Mouse (Mus musculus) kidney, postnatal 36 days (tissue): ENCODE data around the gene Slc7a15.
"Not testable (repeated sequence)": the region's sequence is repeated elsewhere in the genome, so short reads cannot be mapped to it uniquely, and the experiment has no call there.

Experiments
- DNase-seq, 2 experiments: peaks; one replicate each; pipeline ENCODE4 v3.0.0; 2021 to 2022; ENCODE audit warnings: mixed read lengths in 2 of 2

Slc7a15 gene

GRCm38 (mm10) chr12:8559876-8560275 is 39.0 kb downstream of the Slc7a15 start:
- DNase-seq = not testable (repeated sequence)

DNA sequence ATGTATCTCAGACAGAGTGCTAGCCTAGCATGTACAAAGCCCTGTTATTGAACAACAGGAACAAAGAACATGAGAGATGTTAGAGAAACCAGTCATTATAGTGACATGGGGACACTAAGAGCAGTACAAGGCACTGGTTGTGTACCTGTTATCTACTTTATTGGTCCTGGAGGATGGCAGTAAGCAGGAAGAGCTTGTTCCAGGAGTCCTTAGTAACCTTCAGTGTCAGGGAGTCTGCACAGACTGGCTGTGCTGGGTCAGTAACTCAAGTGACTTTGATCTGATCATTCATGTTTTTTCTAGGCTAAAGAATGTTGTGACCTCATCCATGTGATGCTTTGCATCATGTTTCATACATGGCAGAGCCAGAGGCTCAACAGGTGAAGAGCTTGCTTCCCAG is 42.7 kb downstream of the Slc7a15 start:
- no peak for DNase-seq

- no peak for DNase-seq
Measured at GRCm38 (mm10) chr12:8555419-8555818, 43.4 kb downstream of the Slc7a15 start.

- DNase-seq = peak; percentile 77 to 82
Measured at GRCm38 (mm10) chr12:8547357-8547756, 51.5 kb downstream of the Slc7a15 start.

DNA sequence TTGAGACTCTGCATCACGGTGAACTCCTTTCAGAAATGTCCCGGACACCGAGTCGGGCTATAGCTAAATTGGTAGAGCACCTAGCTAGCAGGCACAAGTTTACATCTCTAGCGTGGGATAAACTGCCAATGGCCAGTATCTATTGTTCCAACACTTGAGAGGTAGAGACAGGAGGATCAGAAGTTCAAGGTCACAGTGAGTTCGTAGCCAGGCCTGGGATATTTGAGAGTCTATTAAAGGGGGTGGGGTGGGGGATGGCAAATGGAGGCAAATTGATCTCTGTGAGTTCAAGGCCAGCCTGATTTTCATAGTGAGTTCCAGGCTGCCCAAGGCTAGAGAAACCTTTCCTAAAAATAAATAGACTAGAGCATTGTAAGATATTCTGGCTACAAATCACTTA is 52.1 kb downstream of the Slc7a15 start:
- no peak for DNase-seq

GRCm38 (mm10) chr12:8545066-8545610 is 53.7 kb downstream of the Slc7a15 start:
- DNase-seq = no peak

DNA sequence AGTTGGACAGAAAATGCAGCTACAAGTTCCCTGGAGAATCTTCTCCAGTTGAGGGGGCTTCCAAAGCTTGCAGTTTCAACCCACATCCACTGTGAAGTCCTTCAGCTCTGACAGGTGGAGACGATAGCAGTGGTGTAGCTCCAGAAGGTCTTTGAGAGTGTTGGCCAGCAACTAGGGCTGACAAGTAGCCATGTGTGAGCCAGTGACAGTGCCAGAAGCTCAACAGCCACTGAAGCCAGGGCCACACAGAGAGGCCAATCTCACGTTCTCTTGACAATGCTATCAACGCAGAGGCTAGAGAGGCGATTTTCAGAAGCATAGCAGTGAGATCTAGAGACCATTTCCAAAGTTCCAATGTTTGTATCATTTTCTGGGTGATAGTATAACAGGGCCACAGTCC is 56.5 kb downstream of the Slc7a15 start:
- no peak for DNase-seq

- DNase-seq = peak; percentile 81 to 82
Measured at GRCm38 (mm10) chr12:8539471-8539870, 59.4 kb downstream of the Slc7a15 start.

DNA sequence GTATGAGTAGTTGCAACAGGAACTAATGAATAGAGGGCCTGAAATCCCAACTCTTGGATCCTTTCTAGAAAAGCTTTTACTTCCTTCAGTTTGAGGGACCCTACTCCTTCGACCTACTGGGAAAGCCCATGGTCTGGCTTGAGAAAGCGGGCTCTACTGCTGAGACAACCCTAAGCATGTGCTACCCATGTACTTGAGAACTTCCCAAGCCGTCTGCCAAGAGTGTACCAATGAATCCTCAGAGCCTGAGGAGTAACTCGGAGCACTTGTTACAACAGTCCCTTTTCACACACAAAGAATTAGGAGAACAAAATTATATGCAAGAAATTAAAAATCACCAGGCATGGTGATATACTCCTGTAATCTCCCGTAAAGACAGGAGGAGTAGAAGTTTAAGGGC is 61.6 kb downstream of the Slc7a15 start:
- no peak for DNase-seq

DNA sequence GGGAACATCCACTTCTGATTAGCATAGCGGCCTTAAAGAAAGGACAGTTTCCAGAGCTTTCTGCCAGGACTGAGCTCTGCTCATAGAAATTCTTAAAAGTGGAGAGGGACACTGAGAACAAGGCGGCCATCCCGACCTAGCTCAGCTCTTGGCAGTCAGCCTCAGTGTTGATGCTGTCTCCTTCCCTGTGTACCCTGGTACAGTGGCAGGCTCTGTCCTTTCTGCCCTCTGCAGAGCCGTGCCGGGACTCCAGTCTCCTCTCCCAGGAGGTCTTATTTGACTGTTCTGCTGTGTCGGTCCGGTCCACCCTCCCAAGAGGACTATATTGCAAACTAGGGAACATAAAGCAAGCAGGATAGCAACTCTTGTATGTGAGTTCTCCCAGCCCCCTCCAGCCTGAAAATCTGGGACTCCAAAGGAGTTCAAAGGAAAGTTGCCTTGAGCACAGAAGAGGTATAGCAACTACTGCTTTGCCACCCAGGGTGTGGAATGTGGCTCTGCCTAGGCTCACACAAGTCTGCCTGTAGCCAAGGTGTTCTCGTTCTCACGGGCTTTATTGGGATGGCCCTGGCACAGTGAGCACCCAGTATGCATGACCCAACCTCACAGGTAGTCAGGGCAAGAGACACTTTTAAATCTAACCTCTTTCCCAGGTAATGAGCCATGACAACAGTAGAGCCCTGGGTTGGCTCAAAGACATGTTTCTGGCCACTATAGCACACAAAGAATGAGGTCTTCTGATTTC is 62.5 kb downstream of the Slc7a15 start:
- DNase-seq = peak; percentile 15 to 44

DNA sequence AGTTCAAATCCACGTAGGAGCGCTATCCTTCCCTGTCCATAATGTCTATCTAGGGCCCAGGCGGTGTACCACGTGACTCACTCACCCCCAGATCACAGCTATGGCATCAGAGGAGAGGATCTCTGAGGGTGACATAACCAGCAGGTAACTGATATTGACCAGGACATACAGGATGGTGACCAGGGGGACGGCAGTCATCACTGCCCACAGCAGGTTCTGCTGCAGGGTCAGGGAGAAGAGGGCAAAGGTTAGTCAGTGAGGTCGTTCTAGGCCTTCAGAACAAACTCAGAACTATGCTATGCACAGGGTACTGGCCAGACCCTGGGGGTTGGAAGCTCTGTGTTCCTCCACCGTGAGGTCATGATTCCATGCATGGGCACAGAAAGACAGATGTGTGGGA is 63.3 kb downstream of the Slc7a15 start:
- no peak for DNase-seq

- DNase-seq = no peak
Measured at GRCm38 (mm10) chr12:8534915-8535314, 64.0 kb downstream of the Slc7a15 start.

GRCm38 (mm10) chr12:8527770-8528169 is 71.1 kb downstream of the Slc7a15 start:
- no peak for DNase-seq

GRCm38 (mm10) chr12:8527175-8527574 is 71.7 kb downstream of the Slc7a15 start:
- DNase-seq = no peak

GRCm38 (mm10) chr12:8524062-8524461 is 74.8 kb downstream of the Slc7a15 start:
- DNase-seq = no peak

- DNase-seq = no peak
Measured at GRCm38 (mm10) chr12:8522711-8523110, 76.2 kb downstream of the Slc7a15 start.

- peak; percentile 74 to 81 for DNase-seq
Measured at GRCm38 (mm10) chr12:8521375-8522047, 77.4 kb downstream of the Slc7a15 start.

GRCm38 (mm10) chr12:8519431-8520160 is 79.3 kb downstream of the Slc7a15 start:
- DNase-seq = no peak

- DNase-seq = no peak
Measured at GRCm38 (mm10) chr12:8511037-8511882, 87.6 kb downstream of the Slc7a15 start.

DNA sequence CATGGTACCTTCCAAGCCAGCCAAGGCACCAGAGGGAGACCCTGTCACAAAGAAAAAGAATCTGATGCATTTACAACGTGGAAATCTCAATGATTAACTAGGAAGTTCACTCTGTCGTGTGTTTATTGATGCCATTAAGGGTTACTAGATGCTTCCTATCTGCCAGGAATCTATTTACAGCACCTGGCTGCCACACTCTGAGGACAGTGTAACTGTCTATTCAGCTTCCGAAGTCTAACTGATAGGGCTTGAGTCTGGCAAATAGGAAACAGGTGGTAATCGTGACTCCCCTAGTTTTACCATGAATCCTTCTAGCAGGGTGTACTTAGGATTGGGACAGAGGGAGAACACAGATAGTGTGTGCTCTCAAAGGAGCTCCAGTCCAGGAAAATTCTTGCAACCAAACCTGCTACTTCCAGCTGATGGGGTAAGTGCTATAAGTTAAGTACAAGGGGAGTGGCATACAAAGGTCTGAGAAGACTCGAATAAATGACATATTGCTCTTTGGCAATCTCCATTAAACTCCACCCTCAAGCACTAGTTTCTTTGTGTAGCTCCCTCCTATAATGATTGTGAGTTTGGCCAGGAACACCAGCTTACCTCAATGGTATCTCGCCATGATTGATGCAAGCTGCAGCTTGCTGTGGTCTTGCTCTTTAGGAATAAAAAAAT is 88.4 kb downstream of the Slc7a15 start:
- no peak for DNase-seq

DNA sequence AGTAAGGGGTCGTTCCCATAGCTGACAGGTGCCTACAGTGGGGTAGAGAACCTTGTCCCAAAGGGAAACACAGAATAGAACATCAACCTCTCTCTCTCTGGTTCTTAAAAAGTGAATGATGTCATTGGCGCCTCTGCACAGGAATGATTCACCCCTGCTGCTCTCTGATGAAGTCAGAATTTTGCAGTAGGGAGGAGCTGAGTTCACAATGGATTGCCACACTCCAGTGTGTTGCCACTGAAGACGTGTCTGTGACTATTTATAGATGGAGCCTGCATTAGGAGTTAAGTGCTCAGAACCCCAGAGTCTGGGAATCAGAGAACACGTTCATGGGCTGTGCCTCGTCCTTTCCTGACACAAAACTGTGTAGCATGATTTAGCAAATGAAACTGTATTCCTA is 89.2 kb downstream of the Slc7a15 start:
- no peak for DNase-seq
